Mouse (Mus musculus): ENCODE data around the gene Plac9b.
"Not testable (repeated sequence)": the region's sequence is repeated elsewhere in the genome, so short reads cannot be mapped to it uniquely, and the experiment has no call there.

- not testable (repeated sequence) for TF ChIP-seq CTCF (IDR thresholded peaks at IDR 0.05; ENCODE audit: borderline replicate concordance, insufficient read depth, low read length); POLR2A (IDR thresholded peaks at IDR 0.05; ENCODE audit: low read depth, low read length)
These were observed 15.6 kb upstream of the Plac9b start for GRCm38 (mm10) chr14:26197851-26198250.
